Mouse (Mus musculus) lung, embryonic 14.5 days (tissue): ENCODE results near the gene Ms4a15. TPM values are rescaled to one million over a fixed set of nuclear protein-coding genes. Genes with fewer than 3 reads are reported as not detected.

Experiments
- ATAC-seq: fragments of 200-750 bp; cut with Nextera tagmentation; 2 replicates; pipeline ENCODE4 v1.8.0; 2017; ENCODE audit warnings: mild to moderate bottlenecking, moderate TSS enrichment, moderate library complexity; ENCODE audit not compliant: insufficient read depth
- DNase-seq: peaks from one replicate; pipeline ENCODE4 v3.0.0-alpha.2; 2015
- H3K27ac ChIP-seq: fragments of 300-500 bp; sonication (generic); 2 replicates; pipeline ENCODE4 v1.5.1; 2014; ENCODE audit warnings: low read depth, mild to moderate bottlenecking, moderate library complexity
- H3K27me3 ChIP-seq: fragments of 300-500 bp; sonication (generic); 2 replicates; pipeline ENCODE4 v1.6.1; 2014; ENCODE audit warnings: low read length, control low read depth; ENCODE audit not compliant: insufficient read depth
- H3K36me3 ChIP-seq: fragments of 300-500 bp; sonication (generic); 2 replicates; pipeline ENCODE4 v1.6.1; 2014; ENCODE audit warnings: control low read depth; ENCODE audit not compliant: insufficient read depth
- H3K4me1 ChIP-seq: fragments of 300-500 bp; sonication (generic); 2 replicates; pipeline ENCODE4 v1.6.1; 2014; ENCODE audit warnings: antibody characterized with exemption, control low read depth; ENCODE audit not compliant: insufficient read depth
- H3K4me2 ChIP-seq: fragments of 300-500 bp; sonication (generic); 2 replicates; pipeline ENCODE4 v1.6.1; 2014; ENCODE audit warnings: mild to moderate bottlenecking
- H3K4me3 ChIP-seq: fragments of 300-500 bp; sonication (generic); 2 replicates; pipeline ENCODE4 v1.5.1; 2014; ENCODE audit warnings: low read depth, low read length
- H3K9ac ChIP-seq: fragments of 300-500 bp; sonication (generic); 2 replicates; pipeline ENCODE4 v1.6.1; 2014
- H3K9me3 ChIP-seq: fragments of 300-500 bp; sonication (generic); 2 replicates; pipeline ENCODE4 v1.6.1; 2016; ENCODE audit warnings: low read depth, low read length, control low read depth
- CTCF ChIP-seq: IDR thresholded peaks from 2 replicates; pipeline ENCODE4 v1.5.1; 2016; ENCODE audit warnings: antibody characterized with exemption, low read depth
- WGBS: fragments of 180-500 bp; shearing (Covaris S2); extraction: QIAGEN DNeasy Blood & Tissue Kit; methylation state at CpG from one replicate; pipeline ENCODE4 v1.1.7; 2014; 5-methylcytosine and 5-hydroxymethylcytosine counted together
- polyA plus RNA-seq: library from polyadenylated mRNA; unstranded; fragments of >200 nt; fragmentation: Nextera tagmentation; extraction: Ambion mirVana; gene quantifications from 2 replicates; pipeline ENCODE4 v1.2.1, GENCODE M21; 2014

Ms4a15 gene
- polyA plus RNA-seq, 1 experiment from 2014 or later = not detected

DNA sequence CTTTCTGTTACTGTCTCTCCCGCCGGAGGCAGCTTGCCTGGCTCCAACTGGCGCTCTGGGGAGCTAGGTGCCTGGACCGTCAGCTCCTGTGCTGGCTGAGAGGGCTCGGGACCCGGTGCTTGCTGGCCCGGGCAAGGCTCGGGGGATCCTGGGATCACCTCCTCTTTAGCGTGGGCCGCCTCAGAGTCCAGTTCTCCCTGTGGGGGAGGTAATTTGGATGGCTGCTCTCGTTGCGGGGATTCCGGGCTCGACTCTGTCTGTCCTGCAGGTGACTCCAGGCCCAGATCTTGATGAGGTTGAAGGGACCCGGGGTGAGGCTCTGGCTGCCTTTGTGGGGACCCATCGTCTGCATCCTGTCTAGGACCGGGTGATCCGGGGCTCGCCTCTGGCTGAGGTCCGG lies 44.6 kb downstream of the Ms4a15 start:
- under 1% methylated on average over 20 of the region's 20 CpGs for WGBS
- no peak overlapping the region for H3K27ac ChIP-seq
- TF ChIP-seq CTCF = no peak
- peak overlapping the region; percentile 79 for H3K4me2 ChIP-seq
- peaks cover 10% of the 10 kb centered on the region for H3K4me1 ChIP-seq
- no peak for DNase-seq
- 0 out of 2 replicates have a peak, but pooled peaks have one; percentile 0 for ATAC-seq
- H3K4me3 ChIP-seq = peak overlapping the region; percentile 60
- H3K36me3 ChIP-seq = peaks cover 22% of the 10 kb centered on the region
- H3K27me3 ChIP-seq = no peaks in the 10 kb centered on the region; the same call in 1 of the 2 replicates
- no peaks in the 10 kb centered on the region for H3K9me3 ChIP-seq
- peak overlapping the region; percentile 81 for H3K9ac ChIP-seq

DNA sequence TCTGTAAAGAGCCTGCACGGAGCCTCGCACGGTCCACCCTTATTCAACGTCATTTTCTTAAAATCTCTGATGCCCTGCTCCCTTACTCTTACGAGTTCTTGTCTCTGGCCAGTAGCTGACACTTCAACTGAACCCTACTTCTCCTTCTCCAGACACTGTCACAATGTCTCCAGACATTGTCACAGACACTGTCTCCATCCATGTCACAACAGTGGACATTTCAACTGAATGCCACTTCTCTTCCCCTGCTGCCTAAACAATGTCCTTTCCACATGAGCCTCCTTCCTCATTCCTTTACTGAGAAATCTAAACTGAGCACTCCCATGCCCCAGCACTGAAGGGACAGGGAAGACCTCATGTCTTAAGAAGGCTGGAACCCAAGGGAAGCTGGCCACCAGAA lies 45.8 kb downstream of the Ms4a15 start:
- DNase-seq (no peak), ATAC-seq (no peak)
- H3K9ac ChIP-seq = peak overlapping the region; percentile 81
- no peak for TF ChIP-seq CTCF
- H3K27ac ChIP-seq = no peak overlapping the region
- peaks cover 34% of the 10 kb centered on the region for H3K36me3 ChIP-seq
- 81% methylated on average over 5 of the region's 5 CpGs for WGBS
- H3K4me3 ChIP-seq = peak overlapping the region; percentile 60
- peak overlapping the region; percentile 79 for H3K4me2 ChIP-seq
- H3K9me3 ChIP-seq = no peaks in the 10 kb centered on the region
- H3K4me1 ChIP-seq = peaks cover 10% of the 10 kb centered on the region
- no peaks in the 10 kb centered on the region for H3K27me3 ChIP-seq

DNA sequence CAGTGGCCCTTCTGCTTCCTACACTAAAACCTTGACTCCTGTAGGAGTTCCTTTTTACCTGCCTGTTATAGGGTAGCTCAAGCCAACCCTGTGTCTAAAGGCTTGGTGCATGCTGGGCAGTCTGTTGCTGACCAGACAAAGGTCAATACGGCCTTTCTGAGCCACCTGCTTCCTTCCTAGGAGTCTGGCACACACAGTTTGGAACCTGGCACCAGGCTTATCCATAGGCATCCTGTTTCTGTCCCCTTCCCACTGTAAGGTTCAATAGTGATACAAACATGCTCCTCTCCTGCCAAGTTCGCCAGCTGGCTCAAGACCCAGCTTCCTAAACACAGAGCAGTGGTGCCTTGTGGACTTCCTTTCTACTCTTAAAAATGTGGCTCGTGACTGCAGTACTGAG lies 46.5 kb downstream of the Ms4a15 start:
- peak overlapping the region; percentile 79 for H3K4me2 ChIP-seq
- no peaks in the 10 kb centered on the region for H3K9me3 ChIP-seq
- peaks cover 6% of the 10 kb centered on the region for H3K4me1 ChIP-seq
- ATAC-seq (no peak), DNase-seq (no peak)
- H3K9ac ChIP-seq = no peak overlapping the region
- no peak overlapping the region for H3K27ac ChIP-seq
- 85% methylated on average over 3 of the region's 3 CpGs for WGBS
- no peak for TF ChIP-seq CTCF
- no peak overlapping the region; the same call in 1 of the 2 replicates for H3K4me3 ChIP-seq
- no peaks in the 10 kb centered on the region for H3K27me3 ChIP-seq
- peaks cover 41% of the 10 kb centered on the region for H3K36me3 ChIP-seq

DNA sequence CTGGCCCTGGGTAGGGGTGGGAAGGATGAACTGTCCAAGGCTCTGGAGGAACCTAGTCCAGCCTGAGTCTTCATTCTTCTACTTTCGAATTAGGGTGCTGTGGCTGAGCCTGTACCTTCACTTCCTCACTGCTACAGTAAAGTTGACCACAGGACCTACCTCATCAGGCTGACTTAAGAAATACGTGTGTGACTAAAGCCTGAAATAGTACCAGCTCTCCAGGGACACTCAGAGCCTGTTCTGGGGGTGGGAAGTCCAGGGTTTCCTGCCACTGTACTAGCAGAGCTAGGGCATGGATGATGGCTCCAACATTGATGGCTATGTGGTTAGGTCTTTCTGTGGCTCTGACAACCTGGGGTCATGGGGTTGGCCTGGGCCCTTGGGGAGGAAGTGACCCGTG lies 49.1 kb downstream of the Ms4a15 start:
- Histone ChIP-seq H3K4me2 (no peak overlapping the region), H3K27ac (no peak overlapping the region), H3K27me3 (no peaks in the 10 kb centered on the region), H3K36me3 (peaks cover 41% of the 10 kb centered on the region), H3K9me3 (no peaks in the 10 kb centered on the region), H3K4me1 (peaks cover 16% of the 10 kb centered on the region), H3K4me3 (no peak overlapping the region), H3K9ac (no peak overlapping the region)
- no peak for ATAC-seq
- no peak for TF ChIP-seq CTCF
- WGBS = 83% methylated on average over 3 of the region's 3 CpGs
- DNase-seq = no peak

DNA sequence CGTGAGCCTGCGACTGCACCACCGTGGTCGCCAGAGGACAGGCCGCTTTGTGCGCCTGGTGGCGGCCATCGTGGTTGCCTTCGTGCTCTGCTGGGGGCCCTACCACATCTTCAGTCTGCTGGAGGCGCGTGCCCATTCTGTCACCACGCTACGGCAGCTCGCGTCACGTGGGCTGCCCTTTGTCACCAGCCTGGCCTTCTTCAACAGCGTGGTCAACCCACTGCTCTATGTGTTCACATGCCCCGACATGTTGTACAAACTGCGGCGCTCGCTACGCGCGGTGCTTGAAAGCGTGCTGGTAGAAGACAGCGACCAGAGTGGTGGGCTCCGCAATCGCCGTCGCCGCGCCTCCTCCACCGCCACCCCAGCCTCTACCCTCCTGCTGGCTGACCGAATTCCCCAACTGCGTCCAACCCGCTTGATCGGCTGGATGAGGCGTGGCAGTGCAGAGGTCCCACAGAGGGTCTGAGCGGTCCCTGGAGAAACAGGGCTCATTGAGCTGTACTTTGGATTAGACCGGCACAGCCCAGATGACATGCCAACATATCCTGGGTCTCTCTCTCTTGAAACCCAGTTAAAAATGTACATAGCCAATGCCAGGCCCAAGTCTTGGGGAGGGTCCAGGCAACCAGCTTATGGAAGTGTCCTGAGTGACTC lies 52.1 kb downstream of the Ms4a15 start:
- peaks cover 10% of the 10 kb centered on the region for H3K4me1 ChIP-seq
- H3K4me3 ChIP-seq = peak overlapping the region; percentile 37
- peak overlapping the region; percentile 56 for H3K9ac ChIP-seq
- H3K27ac ChIP-seq = no peak overlapping the region
- H3K27me3 ChIP-seq = no peaks in the 10 kb centered on the region
- ATAC-seq = peak; percentile 77
- H3K9me3 ChIP-seq = no peaks in the 10 kb centered on the region
- peaks cover 40% of the 10 kb centered on the region for H3K36me3 ChIP-seq
- peak overlapping the region; percentile 88 for H3K4me2 ChIP-seq
- TF ChIP-seq CTCF = no peak
- peak; percentile 56 for DNase-seq
- 4% methylated on average over 40 of the region's 40 CpGs for WGBS

DNA sequence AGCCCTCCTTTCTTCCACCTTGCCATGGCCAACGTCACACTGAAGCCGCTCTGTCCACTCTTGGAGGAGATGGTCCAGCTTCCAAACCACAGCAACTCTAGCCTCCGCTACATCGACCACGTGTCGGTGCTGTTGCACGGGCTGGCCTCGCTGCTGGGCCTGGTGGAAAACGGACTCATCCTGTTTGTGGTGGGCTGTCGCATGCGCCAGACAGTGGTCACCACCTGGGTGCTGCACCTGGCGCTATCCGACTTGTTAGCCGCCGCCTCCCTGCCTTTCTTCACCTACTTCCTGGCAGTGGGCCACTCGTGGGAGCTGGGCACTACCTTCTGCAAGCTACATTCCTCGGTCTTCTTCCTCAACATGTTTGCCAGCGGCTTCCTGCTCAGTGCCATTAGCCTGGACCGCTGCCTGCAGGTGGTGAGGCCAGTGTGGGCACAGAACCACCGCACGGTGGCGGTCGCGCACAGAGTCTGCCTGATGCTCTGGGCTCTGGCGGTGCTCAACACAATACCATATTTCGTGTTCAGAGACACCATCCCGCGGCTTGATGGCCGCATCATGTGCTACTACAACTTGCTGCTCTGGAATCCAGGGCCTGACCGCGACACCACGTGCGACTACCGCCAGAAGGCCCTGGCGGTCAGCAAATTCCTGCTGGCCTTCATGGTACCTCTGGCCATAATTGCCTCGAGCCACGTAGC lies 52.8 kb downstream of the Ms4a15 start:
- ATAC-seq (peak; percentile 91), DNase-seq (peak; percentile 90)
- Histone ChIP-seq H3K4me3 (peak overlapping the region; percentile 37), H3K27me3 (no peaks in the 10 kb centered on the region), H3K27ac (no peak overlapping the region), H3K9me3 (no peaks in the 10 kb centered on the region), H3K4me1 (peaks cover 10% of the 10 kb centered on the region), H3K9ac (peak overlapping the region; percentile 56), H3K4me2 (peak overlapping the region; percentile 88), H3K36me3 (peaks cover 38% of the 10 kb centered on the region)
- TF ChIP-seq CTCF = peak; percentile 92
- 16% methylated on average over 37 of the region's 37 CpGs for WGBS

DNA sequence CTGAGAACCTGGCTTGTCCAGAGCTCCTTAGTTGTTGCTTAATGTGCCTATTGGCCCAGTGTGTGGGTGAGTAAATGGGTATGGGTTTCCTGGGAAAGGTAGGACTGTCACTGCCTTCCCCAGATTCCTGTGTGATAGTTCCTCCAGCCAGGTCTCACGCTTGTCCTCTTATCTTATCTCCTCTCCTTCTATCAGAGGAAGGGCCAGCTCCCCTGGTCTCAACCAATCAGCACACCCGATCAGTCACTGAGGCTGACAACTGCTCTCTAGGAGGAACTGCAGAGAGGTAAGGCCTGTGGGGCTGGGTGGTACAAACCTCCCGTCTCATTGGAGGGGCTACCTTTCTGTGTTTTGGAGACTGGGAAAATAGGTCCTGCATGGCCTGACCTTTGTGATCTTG lies 54.3 kb downstream of the Ms4a15 start:
- 18% methylated on average over 3 of the region's 3 CpGs for WGBS
- ATAC-seq (no peak), DNase-seq (no peak)
- Histone ChIP-seq H3K9me3 (no peaks in the 10 kb centered on the region), H3K4me1 (peaks cover 10% of the 10 kb centered on the region), H3K27ac (no peak overlapping the region), H3K4me2 (no peak overlapping the region), H3K9ac (no peak overlapping the region), H3K36me3 (peaks cover 23% of the 10 kb centered on the region), H3K27me3 (no peaks in the 10 kb centered on the region), H3K4me3 (no peak overlapping the region)
- no peak for TF ChIP-seq CTCF
